Mouse (Mus musculus): ENCODE measurements at regions not wholly inside any gene's neighbourhood (a gene's known extent, or its start where the extent isn't known, plus 50 kb on each side); places are given as distances from the start of the nearest gene placed in this dataset.
A peak's percentile ranks its signal among the peaks of the same experiment; 100 is the strongest.

DNA sequence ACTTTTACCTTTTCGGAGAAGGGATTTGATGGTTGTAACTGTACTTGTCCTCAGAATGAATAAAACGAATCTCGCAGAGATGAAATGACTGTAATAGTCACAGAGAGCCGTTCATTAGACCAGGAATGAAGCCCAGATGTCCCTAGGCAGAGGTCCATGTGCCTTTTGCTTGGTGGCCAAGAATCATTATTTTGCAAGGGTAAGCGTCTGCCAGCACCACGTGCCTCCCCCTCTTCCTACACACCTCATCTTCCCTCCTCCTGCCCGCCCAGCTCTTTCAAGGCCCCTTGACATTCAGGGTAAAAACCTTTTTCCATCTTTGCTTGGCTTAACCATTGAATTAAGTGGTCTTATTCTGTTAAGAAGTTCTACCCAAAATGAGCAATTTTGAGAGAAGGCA, 161.1 kb upstream of the Rad23b start:
- Histone ChIP-seq H3K4me2 (ENCODE audit: low read depth, low read length) (no peak overlapping the region), H3K9ac (ENCODE audit: low read length) (no peak overlapping the region), H3K9me3 (replicated peaks; ENCODE audit: control insufficient read depth, low read length) (no peaks in the 10 kb centered on the region), H3K4me1 (ENCODE audit: control insufficient read depth, insufficient read depth, low read length) (peaks cover 2% of the 10 kb centered on the region; the same call in 1 of the 2 replicates), H3K27ac (ENCODE audit: low read length) (no peak overlapping the region), H3K36me3 (ENCODE audit: control insufficient read depth, insufficient read depth) (no peaks in the 10 kb centered on the region), H3K27me3 (ENCODE audit: control insufficient read depth, insufficient read depth, low read length) (no peaks in the 10 kb centered on the region), H3K4me3 (ENCODE audit: low read length) (no peak overlapping the region)
- 82% methylated on average over 7 of the region's 7 CpGs for WGBS
- ATAC-seq (replicated peaks; ENCODE audit: extremely low read depth, insufficient read depth, low FRiP score), result no peak

DNA sequence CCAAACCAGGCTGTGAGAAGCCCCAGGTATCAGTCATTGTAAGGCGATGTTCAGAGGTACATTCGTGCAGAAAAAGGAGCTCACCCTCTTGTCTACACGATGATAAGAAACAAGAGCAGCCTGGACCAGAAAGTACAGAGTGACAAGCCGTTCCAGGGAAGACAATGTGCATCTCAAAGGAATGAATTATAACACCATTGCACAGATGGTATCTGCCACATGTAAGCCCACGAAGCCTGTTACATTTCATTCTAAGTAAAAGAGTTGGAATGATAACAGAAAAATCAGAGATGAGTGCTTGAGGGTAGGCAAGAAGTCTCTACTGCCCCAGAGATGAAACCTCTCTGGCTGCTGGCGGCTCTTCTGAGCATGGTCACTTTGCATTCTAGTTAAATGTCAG, 159.3 kb upstream of the Rad23b start:
- no peak overlapping the region for H3K4me2 ChIP-seq (ENCODE audit: low read depth, low read length)
- no peak overlapping the region for H3K27ac ChIP-seq (ENCODE audit: low read length)
- H3K27me3 ChIP-seq (ENCODE audit: control insufficient read depth, insufficient read depth, low read length), result no peaks in the 10 kb centered on the region
- no peak overlapping the region for H3K4me3 ChIP-seq (ENCODE audit: low read length)
- no peak overlapping the region for H3K9ac ChIP-seq (ENCODE audit: low read length)
- peaks cover 2% of the 10 kb centered on the region; the same call in 1 of the 2 replicates for H3K4me1 ChIP-seq (ENCODE audit: control insufficient read depth, insufficient read depth, low read length)
- WGBS, result 53% methylated on average over 6 of the region's 6 CpGs
- no peak for ATAC-seq (replicated peaks; ENCODE audit: extremely low read depth, insufficient read depth, low FRiP score)
- H3K9me3 ChIP-seq (replicated peaks; ENCODE audit: control insufficient read depth, low read length), result no peaks in the 10 kb centered on the region
- no peaks in the 10 kb centered on the region for H3K36me3 ChIP-seq (ENCODE audit: control insufficient read depth, insufficient read depth)

DNA sequence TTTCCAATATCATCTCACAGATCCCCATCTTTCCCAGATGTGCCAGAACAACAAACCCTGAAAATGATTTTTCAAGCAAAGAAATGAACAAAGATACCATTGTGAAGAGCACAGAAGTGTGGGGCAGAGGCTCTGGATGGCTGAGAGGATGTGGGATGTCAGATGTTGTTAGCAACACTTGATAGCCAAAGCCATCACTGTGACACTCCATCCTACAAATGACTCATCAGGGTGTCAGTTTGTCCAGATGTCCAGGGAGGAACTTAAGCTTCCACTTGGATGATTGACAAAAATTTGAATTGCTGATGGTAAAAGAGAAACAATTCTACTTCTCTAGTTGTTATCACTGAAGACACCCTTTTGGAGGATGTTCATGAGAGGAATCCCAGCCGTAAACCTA, 155.8 kb upstream of the Rad23b start:
- Histone ChIP-seq H3K27me3 (ENCODE audit: control insufficient read depth, insufficient read depth, low read length) (no peaks in the 10 kb centered on the region), H3K9me3 (replicated peaks; ENCODE audit: control insufficient read depth, low read length) (no peaks in the 10 kb centered on the region), H3K4me3 (ENCODE audit: low read length) (no peak overlapping the region), H3K9ac (ENCODE audit: low read length) (no peak overlapping the region), H3K4me2 (ENCODE audit: low read depth, low read length) (no peak overlapping the region), H3K27ac (ENCODE audit: low read length) (no peak overlapping the region), H3K4me1 (ENCODE audit: control insufficient read depth, insufficient read depth, low read length) (peaks cover 2% of the 10 kb centered on the region; the same call in 1 of the 2 replicates), H3K36me3 (ENCODE audit: control insufficient read depth, insufficient read depth) (no peaks in the 10 kb centered on the region)
- 72% methylated on average over 1 of the region's 1 CpGs for WGBS
- no peak for ATAC-seq (replicated peaks; ENCODE audit: extremely low read depth, insufficient read depth, low FRiP score)

DNA sequence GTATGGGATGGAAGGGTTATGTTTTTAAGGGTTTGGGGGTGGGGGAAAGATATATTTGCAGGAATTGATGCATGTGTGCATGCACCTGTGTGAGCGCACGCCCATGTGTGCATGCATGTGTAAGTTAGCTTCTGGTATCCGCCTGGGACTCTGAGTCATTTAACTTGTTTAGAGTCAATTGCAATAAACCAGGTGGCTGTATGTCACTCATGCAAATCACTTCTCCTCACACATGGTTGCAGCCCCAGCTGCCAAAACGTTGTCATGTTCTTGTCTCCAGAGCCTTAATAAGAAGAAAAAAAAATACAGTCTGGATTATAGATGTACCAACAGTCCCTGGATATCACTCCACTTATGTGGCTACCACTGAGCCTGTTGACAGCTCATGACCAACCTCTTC, 155.3 kb upstream of the Rad23b start:
- H3K27me3 ChIP-seq (ENCODE audit: control insufficient read depth, insufficient read depth, low read length), result no peaks in the 10 kb centered on the region
- H3K9me3 ChIP-seq (replicated peaks; ENCODE audit: control insufficient read depth, low read length), result no peaks in the 10 kb centered on the region
- WGBS, result 78% methylated on average over 4 of the region's 4 CpGs
- no peak for ATAC-seq (replicated peaks; ENCODE audit: extremely low read depth, insufficient read depth, low FRiP score)
- no peak overlapping the region for H3K9ac ChIP-seq (ENCODE audit: low read length)
- H3K4me1 ChIP-seq (ENCODE audit: control insufficient read depth, insufficient read depth, low read length), result peaks cover under 1% of the 10 kb centered on the region; the same call in 1 of the 2 replicates
- H3K4me3 ChIP-seq (ENCODE audit: low read length), result no peak overlapping the region
- H3K4me2 ChIP-seq (ENCODE audit: low read depth, low read length), result no peak overlapping the region
- H3K27ac ChIP-seq (ENCODE audit: low read length), result no peak overlapping the region
- H3K36me3 ChIP-seq (ENCODE audit: control insufficient read depth, insufficient read depth), result no peaks in the 10 kb centered on the region

DNA sequence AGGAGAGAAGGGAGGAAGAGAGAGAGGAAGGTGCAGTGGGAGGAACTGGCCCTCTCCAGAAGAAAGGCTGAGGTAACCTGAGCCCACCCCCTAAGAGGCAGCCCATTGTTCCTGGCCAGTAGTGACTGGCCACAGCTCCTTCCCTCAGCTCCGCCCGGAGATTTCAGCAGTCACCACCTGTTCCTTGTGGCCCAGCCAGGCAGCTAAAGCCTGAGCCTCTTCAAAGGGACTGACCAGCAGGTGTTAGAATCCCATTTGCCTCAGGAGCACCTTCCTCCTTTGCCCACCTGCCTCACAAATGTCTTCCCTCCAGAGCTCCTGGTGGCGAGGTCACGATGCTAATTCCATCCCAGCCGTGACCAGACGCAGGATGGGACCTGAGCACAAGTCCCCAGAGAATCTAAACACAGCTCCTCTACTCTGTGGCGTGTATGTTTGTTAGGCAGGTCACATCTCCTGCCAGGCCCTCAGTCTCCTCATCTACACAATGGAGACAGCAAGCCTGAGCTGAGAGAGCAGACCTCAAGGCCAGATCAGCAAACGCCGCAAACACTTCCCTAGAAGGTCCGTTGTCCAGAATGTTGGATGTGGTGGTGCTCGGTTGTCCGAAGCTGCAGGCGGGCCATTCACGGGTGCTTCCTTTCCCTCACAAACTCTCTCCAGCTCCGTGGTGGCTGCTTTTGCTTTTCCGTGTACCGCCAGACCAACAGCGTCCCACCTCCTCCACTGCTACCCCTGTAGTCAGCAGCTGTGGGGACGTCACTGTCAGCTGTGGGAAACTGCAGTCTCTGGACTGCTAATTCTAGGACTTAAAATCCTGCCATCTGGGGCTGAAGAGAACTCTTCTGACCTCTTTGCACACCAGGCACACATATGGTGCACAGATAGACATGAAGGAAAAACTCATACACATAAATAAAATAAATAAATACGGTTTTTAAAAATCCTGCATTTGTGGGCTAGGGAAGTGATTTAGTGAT, 145.8 kb upstream of the Rad23b start:
- Histone ChIP-seq H3K36me3 (ENCODE audit: control insufficient read depth, insufficient read depth) (no peaks in the 10 kb centered on the region), H3K4me3 (ENCODE audit: low read length) (no peak overlapping the region), H3K27me3 (ENCODE audit: control insufficient read depth, insufficient read depth, low read length) (no peaks in the 10 kb centered on the region), H3K4me1 (ENCODE audit: control insufficient read depth, insufficient read depth, low read length) (peaks cover 3% of the 10 kb centered on the region; the same call in 1 of the 2 replicates), H3K4me2 (ENCODE audit: low read depth, low read length) (no peak overlapping the region), H3K9me3 (replicated peaks; ENCODE audit: control insufficient read depth, low read length) (no peaks in the 10 kb centered on the region), H3K27ac (ENCODE audit: low read length) (no peak overlapping the region), H3K9ac (ENCODE audit: low read length) (no peak overlapping the region)
- no peak for ATAC-seq (replicated peaks; ENCODE audit: extremely low read depth, insufficient read depth, low FRiP score)
- 55% methylated on average over 20 of the region's 20 CpGs for WGBS

DNA sequence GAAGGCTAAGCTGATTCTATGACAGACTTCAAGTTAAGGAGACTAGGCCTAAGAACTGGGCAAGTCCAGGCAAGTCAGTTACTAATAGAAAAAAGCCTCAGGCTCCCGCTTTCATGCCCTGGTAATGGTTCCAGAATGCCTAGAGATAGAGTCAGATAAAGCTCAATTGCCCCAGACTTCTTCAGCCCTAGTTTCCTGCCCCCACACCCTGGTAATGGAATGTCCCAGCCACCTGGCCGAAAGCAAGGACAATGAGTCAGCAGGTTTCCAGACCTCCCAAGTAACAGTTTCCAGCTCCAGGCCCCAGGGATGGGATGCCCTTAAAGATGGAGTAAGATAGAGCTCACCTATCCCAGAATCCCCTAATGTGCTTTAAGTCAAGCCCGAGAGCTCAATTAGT, 143.6 kb upstream of the Rad23b start:
- H3K9ac ChIP-seq (ENCODE audit: low read length), result no peak overlapping the region
- no peaks in the 10 kb centered on the region for H3K27me3 ChIP-seq (ENCODE audit: control insufficient read depth, insufficient read depth, low read length)
- H3K27ac ChIP-seq (ENCODE audit: low read length), result no peak overlapping the region
- peaks cover 3% of the 10 kb centered on the region; the same call in 1 of the 2 replicates for H3K4me1 ChIP-seq (ENCODE audit: control insufficient read depth, insufficient read depth, low read length)
- WGBS, result 81% methylated on average over 3 of the region's 3 CpGs
- no peak for ATAC-seq (replicated peaks; ENCODE audit: extremely low read depth, insufficient read depth, low FRiP score)
- H3K4me3 ChIP-seq (ENCODE audit: low read length), result no peak overlapping the region
- H3K4me2 ChIP-seq (ENCODE audit: low read depth, low read length), result no peak overlapping the region
- H3K36me3 ChIP-seq (ENCODE audit: control insufficient read depth, insufficient read depth), result no peaks in the 10 kb centered on the region
- no peaks in the 10 kb centered on the region for H3K9me3 ChIP-seq (replicated peaks; ENCODE audit: control insufficient read depth, low read length)

DNA sequence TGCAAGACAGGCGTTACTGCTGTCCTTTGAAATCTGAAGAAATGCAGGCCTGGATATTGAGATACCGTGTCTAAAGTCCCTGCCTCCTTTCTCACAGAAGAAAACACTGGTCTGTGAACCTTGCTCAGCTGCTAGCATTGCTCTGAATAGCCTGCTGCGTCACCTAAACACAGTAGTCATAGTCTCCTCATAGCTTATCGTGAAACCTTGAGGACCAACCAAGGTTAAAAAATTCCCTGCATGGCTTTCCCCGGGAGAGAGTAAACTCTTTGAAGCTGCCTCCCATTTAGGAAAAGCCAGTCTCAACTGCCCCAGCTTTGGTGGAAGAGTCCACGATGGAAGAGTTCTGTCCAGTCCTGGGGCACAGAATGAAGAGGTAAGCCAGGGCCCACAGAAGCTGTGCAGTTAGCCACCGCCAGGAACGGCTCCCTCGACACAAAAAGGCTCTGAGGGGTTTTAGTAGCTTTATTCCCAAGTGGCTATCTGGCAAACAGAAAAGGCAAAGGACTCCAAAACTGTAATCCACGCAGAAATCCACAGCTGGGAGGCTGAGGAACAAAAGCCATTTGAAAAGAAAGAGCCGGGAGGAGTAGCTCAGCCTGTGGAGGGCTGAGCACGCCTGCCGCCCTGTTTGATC, 142.0 kb upstream of the Rad23b start:
- Histone ChIP-seq H3K4me3 (ENCODE audit: low read length) (peak overlapping the region; percentile 7; the same call in 1 of the 2 replicates), H3K9ac (ENCODE audit: low read length) (no peak overlapping the region), H3K9me3 (replicated peaks; ENCODE audit: control insufficient read depth, low read length) (no peaks in the 10 kb centered on the region), H3K27me3 (ENCODE audit: control insufficient read depth, insufficient read depth, low read length) (no peaks in the 10 kb centered on the region), H3K4me2 (ENCODE audit: low read depth, low read length) (peak overlapping the region; percentile 49), H3K36me3 (ENCODE audit: control insufficient read depth, insufficient read depth) (no peaks in the 10 kb centered on the region), H3K4me1 (ENCODE audit: control insufficient read depth, insufficient read depth, low read length) (peaks cover 3% of the 10 kb centered on the region; the same call in 1 of the 2 replicates), H3K27ac (ENCODE audit: low read length) (no peak overlapping the region)
- no peak; the same call in 1 of the 2 replicates for ATAC-seq (replicated peaks; ENCODE audit: extremely low read depth, insufficient read depth, low FRiP score)
- 39% methylated on average over 13 of the region's 13 CpGs for WGBS

DNA sequence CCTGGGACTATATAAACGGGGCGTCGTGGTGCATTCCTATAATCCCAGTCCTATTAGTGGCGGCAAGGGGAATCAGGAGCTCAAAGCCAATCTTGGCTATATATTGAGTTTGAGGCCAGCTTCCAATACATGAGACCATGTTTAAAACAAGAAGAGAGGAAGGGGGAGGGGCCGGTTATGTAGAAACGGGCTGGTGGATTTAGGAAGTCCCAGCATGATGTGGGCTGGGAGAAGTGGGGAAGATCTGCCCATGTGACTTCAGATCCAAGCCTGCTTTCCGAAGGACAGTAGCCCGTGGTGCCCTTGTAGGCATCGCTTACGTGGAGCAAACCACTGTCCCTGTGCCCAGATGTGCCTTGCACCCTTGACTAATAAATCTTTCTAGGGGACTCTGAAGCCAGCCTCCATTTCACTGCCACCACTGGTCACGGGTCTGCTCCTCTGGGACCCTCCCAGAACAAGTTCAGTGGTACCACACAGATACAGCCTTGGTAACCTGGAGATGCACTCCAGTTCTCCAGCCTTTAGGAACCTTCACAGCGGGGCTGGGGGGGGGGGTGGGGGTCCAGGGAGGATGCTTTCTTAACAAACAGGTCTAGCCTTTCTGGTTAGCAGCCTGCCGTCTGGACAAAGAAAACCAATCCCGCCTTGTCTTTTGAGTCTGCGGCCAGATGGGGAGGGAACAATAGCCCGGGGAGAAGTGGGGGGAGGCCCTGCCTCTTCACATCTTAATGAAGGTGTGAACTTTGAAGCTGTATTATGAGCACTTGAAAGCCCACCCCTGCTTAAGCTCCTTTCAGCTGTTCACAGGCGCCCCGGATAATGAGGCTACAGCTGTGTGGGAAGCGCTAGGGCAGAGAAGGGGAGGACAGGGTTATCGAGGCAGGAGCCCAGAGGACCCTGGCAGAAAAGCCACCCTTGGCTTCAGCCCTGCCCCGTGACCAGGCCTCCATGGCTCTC, 141.2 kb upstream of the Rad23b start:
- 23% methylated on average over 21 of the region's 21 CpGs for WGBS
- Histone ChIP-seq H3K27ac (ENCODE audit: low read length) (no peak overlapping the region), H3K4me3 (ENCODE audit: low read length) (peak overlapping the region; percentile 7; the same call in 1 of the 2 replicates)

More for the DNA sequence above, 141.2 kb upstream of the Rad23b start:
- no peaks in the 10 kb centered on the region for H3K9me3 ChIP-seq (replicated peaks; ENCODE audit: control insufficient read depth, low read length)
- ATAC-seq (replicated peaks; ENCODE audit: extremely low read depth, insufficient read depth, low FRiP score), result peak; percentile 37; the same call in 1 of the 2 replicates
- peaks cover 3% of the 10 kb centered on the region; the same call in 1 of the 2 replicates for H3K4me1 ChIP-seq (ENCODE audit: control insufficient read depth, insufficient read depth, low read length)
- H3K4me2 ChIP-seq (ENCODE audit: low read depth, low read length), result peak overlapping the region; percentile 49
- H3K9ac ChIP-seq (ENCODE audit: low read length), result no peak overlapping the region
- H3K36me3 ChIP-seq (ENCODE audit: control insufficient read depth, insufficient read depth), result no peaks in the 10 kb centered on the region
- no peaks in the 10 kb centered on the region for H3K27me3 ChIP-seq (ENCODE audit: control insufficient read depth, insufficient read depth, low read length)

All from heart, embryonic 16.5 days (tissue).